ENCODE assay signal across 8 mouse cellular contexts in genomic region chr19:6942764-6943163, GRCm38 (mm10). TPM values are rescaled to one million over a fixed set of nuclear protein-coding genes. Genes with fewer than 3 reads are reported as not detected.
DNase-seq lines count a peak whose midpoint lies in the region; ATAC-seq lines count a peak whose summit lies in the region.

No protein-coding gene starts in this region.

- peak overlapping the region; percentile 89 for H3K9ac ChIP-seq in heart, embryonic 11.5 days (ENCODE audit: low read depth, low read length)
- peak overlapping the region; percentile 91 for H3K9ac ChIP-seq in forebrain, embryonic 11.5 days (ENCODE audit: low read length)
- H3K9ac ChIP-seq in liver, embryonic 13.5 days, result peak overlapping the region; percentile 92

- DNase-seq in heart, postnatal 36 days, result no peak
- DNase-seq in CD4-positive helper T cell, adult 2 months (ENCODE audit: low read depth, low spot score), result peak; percentile 26
- no peak for DNase-seq in forebrain, embryonic 11.5 days (ENCODE audit: low spot score)
- no peak for DNase-seq in liver, embryonic 13.5 days
- no peak for DNase-seq in right cerebral cortex, postnatal 25 days
- no peak for DNase-seq in spleen, adult 18-20 months

- peak overlapping the region; percentile 96 for H3K27ac ChIP-seq in heart, embryonic 11.5 days (ENCODE audit: low read depth, low read length)
- H3K27ac ChIP-seq in forebrain, embryonic 11.5 days (ENCODE audit: low read depth, low read length), result peak overlapping the region; percentile 91
- H3K27ac ChIP-seq in liver, embryonic 13.5 days, result peak overlapping the region; percentile 80

- H3K36me3 ChIP-seq in heart, embryonic 11.5 days (ENCODE audit: control insufficient read depth, insufficient read depth, low read length), result no peaks in the 10 kb centered on the region
- no peaks in the 10 kb centered on the region for H3K36me3 ChIP-seq in forebrain, embryonic 11.5 days (ENCODE audit: control insufficient read depth, insufficient read depth, low read length)
- peaks cover 13% of the 10 kb centered on the region; the same call in 1 of the 2 replicates for H3K36me3 ChIP-seq in liver, embryonic 13.5 days

- intact Hi-C loops in heart, postnatal 36 days (cut with DNase I), result loop anchor here (1.0 kb wide), 1 partner anchor 8 kb away; no protein-coding TSS in a partner anchor

- no peaks in the 10 kb centered on the region for H3K27me3 ChIP-seq in heart, embryonic 11.5 days (ENCODE audit: control insufficient read depth, insufficient read depth, low read length)
- H3K27me3 ChIP-seq in forebrain, embryonic 11.5 days (ENCODE audit: control insufficient read depth, insufficient read depth, low read length), result no peaks in the 10 kb centered on the region
- H3K27me3 ChIP-seq in liver, embryonic 13.5 days, result peaks cover 4% of the 10 kb centered on the region; the same call in 1 of the 2 replicates

- no peak for ATAC-seq in heart, embryonic 11.5 days (replicated peaks; ENCODE audit: insufficient number of reproducible peaks, low FRiP score, low TSS enrichment)
- no peak for ATAC-seq in forebrain, embryonic 11.5 days (replicated peaks; ENCODE audit: low FRiP score)
- ATAC-seq in liver, embryonic 13.5 days (ENCODE audit: low read depth), result peak; percentile 11
- no peak for ATAC-seq in activated CD4-positive, CD25-positive, alpha-beta regulatory T cell, adult 4 months

- 23% methylated on average over 5 of the region's 5 CpGs for WGBS in heart, embryonic 11.5 days (ENCODE audit: insufficient replicate concordance)
- 25% methylated on average over 5 of the region's 5 CpGs for WGBS in forebrain, embryonic 11.5 days
- WGBS in liver, embryonic 13.5 days (ENCODE audit: insufficient replicate concordance), result 21% methylated on average over 5 of the region's 5 CpGs

- no peaks in the 10 kb centered on the region for H3K9me3 ChIP-seq in heart, embryonic 11.5 days (replicated peaks; ENCODE audit: control insufficient read depth, low read length)
- no peaks in the 10 kb centered on the region for H3K9me3 ChIP-seq in forebrain, embryonic 11.5 days (ENCODE audit: control insufficient read depth, low read length)
- H3K9me3 ChIP-seq in liver, embryonic 13.5 days (replicated peaks), result no peaks in the 10 kb centered on the region

- H3K4me1 ChIP-seq in heart, embryonic 11.5 days (ENCODE audit: control insufficient read depth, insufficient read depth, low read length), result peaks cover 18% of the 10 kb centered on the region
- peaks cover 15% of the 10 kb centered on the region for H3K4me1 ChIP-seq in forebrain, embryonic 11.5 days (replicated peaks; ENCODE audit: control insufficient read depth, insufficient read depth, low read length)
- H3K4me1 ChIP-seq in liver, embryonic 13.5 days (replicated peaks), result peaks cover 31% of the 10 kb centered on the region

- peak overlapping the region; percentile 84 for H3K4me3 ChIP-seq in heart, embryonic 11.5 days (ENCODE audit: low read depth, low read length)
- peak overlapping the region; percentile 65 for H3K4me3 ChIP-seq in forebrain, embryonic 11.5 days (ENCODE audit: low read depth, low read length)
- H3K4me3 ChIP-seq in liver, embryonic 13.5 days (replicated peaks), result peak overlapping the region; percentile 89

- peak overlapping the region; percentile 79 for H3K4me2 ChIP-seq in heart, embryonic 11.5 days
- peak overlapping the region; percentile 97 for H3K4me2 ChIP-seq in forebrain, embryonic 11.5 days (ENCODE audit: low read depth, low read length, severe bottlenecking)
- peak overlapping the region; percentile 98 for H3K4me2 ChIP-seq in liver, embryonic 13.5 days

RNA-seq across cellular contexts. Expression of gene Gpr137, which starts 0.5 kb away (rescaled TPM):
- polyA plus RNA-seq in heart, embryonic 11.5 days (2014; fragmentation: Nextera tagmentation; extraction: Ambion mirVana), result 22.4 and 23.7 TPM in 2 replicates
- total RNA-seq in heart, postnatal 36 days (2021), result 10 to 100 TPM; 37.3 to 39.1 TPM
- 32.7 and 34.3 TPM in 2 replicates for polyA plus RNA-seq in forebrain, embryonic 11.5 days (2014; fragmentation: Nextera tagmentation; extraction: Ambion mirVana)
- polyA plus RNA-seq in liver, embryonic 13.5 days (2015; fragmentation: Nextera tagmentation; extraction: Ambion mirVana), result 6.4 and 7.3 TPM in 2 replicates
- polyA plus RNA-seq in activated CD4-positive, CD25-positive, alpha-beta regulatory T cell, adult 4 months (2017; shearing (Covaris generic)), result 10 to 100 TPM in 1 of 2 experiments, 1 to 10 TPM in 1; 9.8 to 11.5 TPM

RNA-seq across cellular contexts. Expression of gene Bad, which starts 1.1 kb away (rescaled TPM):
- 54.9 and 55.7 TPM in 2 replicates for polyA plus RNA-seq in heart, embryonic 11.5 days (2014; fragmentation: Nextera tagmentation; extraction: Ambion mirVana)
- 10 to 100 TPM; 22.0 to 24.7 TPM for total RNA-seq in heart, postnatal 36 days (2021)
- polyA plus RNA-seq in forebrain, embryonic 11.5 days (2014; fragmentation: Nextera tagmentation; extraction: Ambion mirVana), result 56.6 and 57.0 TPM in 2 replicates
- 32.2 and 34.6 TPM in 2 replicates for polyA plus RNA-seq in liver, embryonic 13.5 days (2015; fragmentation: Nextera tagmentation; extraction: Ambion mirVana)
- 10 to 100 TPM; 42.6 to 60.5 TPM for polyA plus RNA-seq in activated CD4-positive, CD25-positive, alpha-beta regulatory T cell, adult 4 months (2017; shearing (Covaris generic))

RNA-seq across cellular contexts. Expression of gene Kcnk4, which starts 8.4 kb away (rescaled TPM):
- polyA plus RNA-seq in heart, embryonic 11.5 days (2014; fragmentation: Nextera tagmentation; extraction: Ambion mirVana), result 0.17 and 0.46 TPM in 2 replicates
- total RNA-seq in heart, postnatal 36 days (2021), result not detected
- polyA plus RNA-seq in forebrain, embryonic 11.5 days (2014; fragmentation: Nextera tagmentation; extraction: Ambion mirVana), result not detected in 2 replicates
- 0.06 TPM in 1 of 2 replicates, not detected in the other for polyA plus RNA-seq in liver, embryonic 13.5 days (2015; fragmentation: Nextera tagmentation; extraction: Ambion mirVana)
- not detected for polyA plus RNA-seq in activated CD4-positive, CD25-positive, alpha-beta regulatory T cell, adult 4 months (2017; shearing (Covaris generic))

RNA-seq across cellular contexts. Expression of gene Catsperz, which starts 17.6 kb away (rescaled TPM):
- polyA plus RNA-seq in heart, embryonic 11.5 days (2014; fragmentation: Nextera tagmentation; extraction: Ambion mirVana), result 1.9 and 3.9 TPM in 2 replicates
- total RNA-seq in heart, postnatal 36 days (2021), result not detected
- polyA plus RNA-seq in forebrain, embryonic 11.5 days (2014; fragmentation: Nextera tagmentation; extraction: Ambion mirVana), result not detected in 2 replicates
- polyA plus RNA-seq in liver, embryonic 13.5 days (2015; fragmentation: Nextera tagmentation; extraction: Ambion mirVana), result 0.51 and 0.73 TPM in 2 replicates
- polyA plus RNA-seq in activated CD4-positive, CD25-positive, alpha-beta regulatory T cell, adult 4 months (2017; shearing (Covaris generic)), result not detected

RNA-seq across cellular contexts. Expression of gene Esrra, which starts 21.2 kb away (rescaled TPM):
- polyA plus RNA-seq in heart, embryonic 11.5 days (2014; fragmentation: Nextera tagmentation; extraction: Ambion mirVana), result 9.0 and 10.5 TPM in 2 replicates
- total RNA-seq in heart, postnatal 36 days (2021), result 100 to 1,000 TPM; 146 to 154 TPM
- 5.4 TPM in 2 replicates for polyA plus RNA-seq in forebrain, embryonic 11.5 days (2014; fragmentation: Nextera tagmentation; extraction: Ambion mirVana)
- 4.4 and 4.8 TPM in 2 replicates for polyA plus RNA-seq in liver, embryonic 13.5 days (2015; fragmentation: Nextera tagmentation; extraction: Ambion mirVana)
- polyA plus RNA-seq in activated CD4-positive, CD25-positive, alpha-beta regulatory T cell, adult 4 months (2017; shearing (Covaris generic)), result 1 to 10 TPM; 3.1 to 3.8 TPM
